In genomic region chr5:144638631-144639030, GRCm38 (mm10) we compare ENCODE assay signal across 9 mouse cellular contexts.
DNase-seq lines count a peak whose midpoint lies in the region; ATAC-seq and TF ChIP-seq lines count a peak whose summit lies in the region.
"Had no signal": no experiment of that assay in that cellular context is flagged by ENCODE, and none has a peak within 500 bp of the region (broad histone marks: within the 10 kb centered on the region; RNA-seq: fewer than 3 reads in every experiment).

No protein-coding gene starts in this region.

- peak; percentile 42 for DNase-seq in kidney, adult 9 months
- DNase-seq in ES-CJ7 (ENCODE audit: low read depth, low spot score) (peak; percentile 44), adipocyte (ENCODE audit: low spot score) (peak; percentile 16)
- DNase-seq in embryo, embryonic 11 days, result peak; percentile 63
- DNase-seq in lung, adult 2 months, result peak; percentile 21

- 59% methylated on average over 3 of the region's 3 CpGs for WGBS in kidney, embryonic 16.5 days
- 69% methylated on average over 3 of the region's 3 CpGs for WGBS in lung, adult 2 months

- no peaks in the 10 kb centered on the region for H3K36me3 ChIP-seq in kidney, embryonic 16.5 days (ENCODE audit: insufficient read depth, low read length)
- H3K36me3 ChIP-seq: liver, embryonic 15.5 days had no signal

- TF ChIP-seq CTCF in lung, adult 2 months (IDR thresholded peaks at IDR 0.05; ENCODE audit: insufficient read depth, low read length), result peak; percentile 49

- H3K27me3 ChIP-seq in kidney, embryonic 16.5 days (ENCODE audit: insufficient read depth, low read length), result no peaks in the 10 kb centered on the region
- H3K27me3 ChIP-seq: liver, embryonic 15.5 days had no signal

- no peaks in the 10 kb centered on the region; the same call in 1 of the 2 replicates for H3K4me1 ChIP-seq in kidney, embryonic 16.5 days (ENCODE audit: insufficient read depth, low read length)
- H3K4me1 ChIP-seq in lung, adult 2 months (ENCODE audit: control insufficient read depth, insufficient read depth, low read length), result no peaks in the 10 kb centered on the region
- H3K4me1 ChIP-seq: liver, embryonic 15.5 days had no signal

- no peak overlapping the region for H3K4me3 ChIP-seq in kidney, embryonic 16.5 days (ENCODE audit: low read length)
- H3K4me3 ChIP-seq in lung, adult 2 months (replicated peaks; ENCODE audit: extremely low read depth, low read depth, low read length), result no peak overlapping the region
- H3K4me3 ChIP-seq: liver, embryonic 15.5 days had no signal

- H3K9ac ChIP-seq in kidney, embryonic 16.5 days (replicated peaks; ENCODE audit: low read length), result no peak overlapping the region
- H3K9ac ChIP-seq: liver, embryonic 15.5 days had no signal

- TF ChIP-seq POLR2A in lung, adult 2 months (IDR thresholded peaks at IDR 0.05; ENCODE audit: borderline replicate concordance, extremely low read depth, low read depth, low read length), result no peak

- H3K9me3 ChIP-seq in kidney, embryonic 16.5 days (ENCODE audit: low read length), result no peaks in the 10 kb centered on the region
- H3K9me3 ChIP-seq: liver, embryonic 15.5 days had no signal

- ATAC-seq in kidney, embryonic 16.5 days (ENCODE audit: low FRiP score, low TSS enrichment), result no peak
- ATAC-seq in megakaryocyte progenitor cell, adult 5-6 weeks (replicated peaks; ENCODE audit: poor library complexity), result no peak
- ATAC-seq in monocyte, adult 5-6 weeks (replicated peaks; ENCODE audit: insufficient number of reproducible peaks, low FRiP score, low TSS enrichment, poor library complexity, severe bottlenecking), result no peak

- H3K4me2 ChIP-seq in kidney, embryonic 16.5 days (replicated peaks; ENCODE audit: low read depth, low read length), result no peak overlapping the region
- H3K4me2 ChIP-seq: liver, embryonic 15.5 days had no signal

- no peak overlapping the region for H3K27ac ChIP-seq in kidney, embryonic 16.5 days (ENCODE audit: low read length)
- H3K27ac ChIP-seq: liver, embryonic 15.5 days had no signal
